Mouse (Mus musculus) stomach, postnatal 0 days (tissue): ENCODE results near the gene Klhl12. TPM values are rescaled to one million over a fixed set of nuclear protein-coding genes. Genes with fewer than 3 reads are reported as not detected.

Experiments used
- ATAC-seq: fragments of 200-750 bp; cut with Nextera tagmentation; 2 replicates; pipeline ENCODE4 v1.8.0; 2017; ENCODE audit not compliant: low FRiP score, low TSS enrichment
- DNase-seq: peaks from one replicate; pipeline ENCODE4 v3.0.0-alpha.2; 2016; ENCODE audit warnings: low spot score
- H3K27ac ChIP-seq: fragments of 300-500 bp; sonication (generic); replicated peaks from 2 replicates; pipeline ENCODE4 v1.5.1; 2014; ENCODE audit warnings: mild to moderate bottlenecking, control low read depth
- H3K27me3 ChIP-seq: fragments of 300-500 bp; sonication (generic); 2 replicates; pipeline ENCODE4 v1.6.1; 2014; ENCODE audit warnings: low read length; ENCODE audit not compliant: control insufficient read depth, insufficient read depth
- H3K36me3 ChIP-seq: fragments of 300-500 bp; sonication (generic); 2 replicates; pipeline ENCODE4 v1.6.1; 2014; ENCODE audit warnings: low read length, mixed read lengths; ENCODE audit not compliant: control insufficient read depth, insufficient read depth
- H3K4me1 ChIP-seq: fragments of 300-500 bp; sonication (generic); replicated peaks from 2 replicates; pipeline ENCODE4 v1.6.1; 2014; ENCODE audit warnings: antibody characterized with exemption; ENCODE audit not compliant: control insufficient read depth, insufficient read depth
- H3K4me2 ChIP-seq: fragments of 300-500 bp; sonication (generic); replicated peaks from 2 replicates; pipeline ENCODE4 v1.6.1; 2014; ENCODE audit warnings: low read depth, mild to moderate bottlenecking, control low read depth, moderate library complexity
- H3K4me3 ChIP-seq: fragments of 300-500 bp; sonication (generic); 2 replicates; pipeline ENCODE4 v1.5.1; 2014; ENCODE audit warnings: low read depth, low read length, control low read depth
- H3K9ac ChIP-seq: fragments of 300-500 bp; sonication (generic); 2 replicates; pipeline ENCODE4 v1.6.1; 2014; ENCODE audit warnings: mild to moderate bottlenecking, low read length, control low read depth, mixed read lengths
- H3K9me3 ChIP-seq: fragments of 300-500 bp; sonication (generic); 2 replicates; pipeline ENCODE4 v1.6.1; 2016; ENCODE audit warnings: low read length; ENCODE audit not compliant: control insufficient read depth
- CTCF ChIP-seq: IDR thresholded peaks from 2 replicates; pipeline ENCODE4 v1.5.1; 2016; ENCODE audit warnings: antibody characterized with exemption, low read depth, mild to moderate bottlenecking, moderate library complexity
- EP300 ChIP-seq: optimal IDR thresholded peaks from 2 replicates; pipeline ENCODE3; 2016; ENCODE audit warnings: antibody characterized with exemption
- WGBS: fragments of 180-500 bp; shearing (Covaris S2); extraction: QIAGEN DNeasy Blood & Tissue Kit; methylation state at CpG from one replicate; pipeline ENCODE4 v1.1.7; 2014; 5-methylcytosine and 5-hydroxymethylcytosine counted together
- polyA plus RNA-seq: library from polyadenylated mRNA; unstranded; fragments of >200 nt; fragmentation: Nextera tagmentation; extraction: Ambion mirVana; gene quantifications from 2 replicates; pipeline ENCODE4 v1.2.1, GENCODE M21; 2015

Klhl12 gene
- 10.0 and 10.6 TPM in 2 replicates for polyA plus RNA-seq

DNA sequence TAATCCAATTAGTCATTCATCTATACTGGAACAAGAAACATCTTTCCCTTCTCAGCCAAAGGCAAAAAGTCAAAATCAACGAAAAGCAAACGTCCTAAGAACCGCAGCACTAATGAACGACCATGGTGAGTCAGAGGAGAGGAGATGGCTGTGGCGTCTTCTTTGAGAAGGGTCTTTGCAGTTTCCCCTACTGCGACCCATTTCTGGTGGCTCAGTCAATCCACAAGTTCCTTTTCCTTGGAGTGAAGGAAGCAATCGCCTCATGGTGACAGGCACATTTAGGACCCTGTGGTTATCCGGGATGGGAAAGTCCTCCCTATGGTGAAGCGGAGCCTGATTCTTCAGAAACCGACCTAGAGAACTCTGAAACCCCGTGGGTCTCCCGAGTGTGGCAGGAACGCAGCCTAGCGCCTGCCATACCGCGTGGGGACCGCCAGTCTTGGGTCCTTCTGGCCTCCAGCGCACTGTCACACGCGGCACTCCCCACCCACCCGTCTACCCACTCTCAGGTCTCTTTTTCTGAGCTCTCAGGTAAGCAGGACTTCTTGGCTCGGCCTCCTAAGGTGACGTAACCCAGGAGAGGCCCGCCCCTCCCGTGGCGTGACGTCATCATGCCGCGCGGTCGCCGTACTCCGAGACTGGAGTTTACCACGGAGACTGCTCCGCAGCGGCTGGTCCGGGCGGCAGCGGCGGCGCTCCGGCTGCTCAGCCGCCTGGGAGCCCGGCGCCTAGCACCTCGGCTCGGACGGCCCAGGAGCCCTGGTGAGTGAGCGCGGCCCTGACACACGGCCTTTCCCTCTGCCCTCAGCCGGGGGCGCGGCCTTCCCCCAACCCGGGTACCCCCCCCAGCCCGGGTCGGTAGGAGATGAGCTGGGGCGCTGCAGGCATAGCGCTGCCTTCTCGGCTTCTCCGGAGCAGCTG lies at the start of gene Klhl12:
Gene Klhl12, plus strand, starts transcription at position 628 of the 921 bp plus-strand sequence.
- peak within 1 kb of the TSS; percentile 96 for H3K4me3 ChIP-seq
- peak; percentile 97 for DNase-seq
- H3K27me3 ChIP-seq: no peaks in the 10 kb centered on the region
- H3K4me1 ChIP-seq: no peaks in the 10 kb centered on the region
- H3K4me2 ChIP-seq: peak within 1 kb of the TSS; percentile 83
- H3K36me3 ChIP-seq: no peaks in the 10 kb centered on the region
- peak within 1 kb of the TSS; percentile 94 for H3K9ac ChIP-seq
- TF ChIP-seq EP300 (no peak), CTCF (peak; percentile 19; the same call in 1 of the 2 replicates)
- no peaks in the 10 kb centered on the region for H3K9me3 ChIP-seq
- peak within 1 kb of the TSS; percentile 86 for H3K27ac ChIP-seq
- WGBS: under 1% methylated on average over 54 of the region's 61 CpGs
- peak; percentile 96 for ATAC-seq

DNA sequence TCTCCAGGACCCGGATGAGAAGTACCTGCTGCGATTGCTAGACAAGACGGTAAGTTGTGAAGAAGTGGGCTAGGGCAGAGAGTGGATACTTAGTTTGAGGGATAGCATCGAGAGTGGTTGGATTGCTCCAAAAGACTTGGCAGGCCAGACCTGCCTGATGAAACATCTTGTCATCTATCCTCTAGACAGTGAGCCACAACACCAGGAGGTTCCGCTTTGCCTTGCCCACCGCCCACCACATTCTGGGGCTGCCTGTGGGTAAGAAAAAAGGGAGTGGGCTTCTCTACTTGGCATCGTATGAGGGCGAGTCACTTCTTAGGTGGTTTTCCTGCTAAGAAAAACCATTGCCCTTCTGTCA lies 48.9 kb upstream of the Klhl12 start:
- Histone ChIP-seq H3K4me3 (peak overlapping the region; percentile 75), H3K27ac (peak overlapping the region; percentile 83), H3K9ac (peak overlapping the region; percentile 75), H3K4me2 (peak overlapping the region; percentile 92), H3K27me3 (no peaks in the 10 kb centered on the region), H3K9me3 (no peaks in the 10 kb centered on the region), H3K36me3 (0 out of 2 replicates have a peak, but pooled peaks cover 12% of the 10 kb centered on the region), H3K4me1 (no peaks in the 10 kb centered on the region)
- ATAC-seq (peak; percentile 55), DNase-seq (no peak)
- TF ChIP-seq EP300: no peak
- WGBS: 22% methylated on average over 8 of the region's 8 CpGs

DNA sequence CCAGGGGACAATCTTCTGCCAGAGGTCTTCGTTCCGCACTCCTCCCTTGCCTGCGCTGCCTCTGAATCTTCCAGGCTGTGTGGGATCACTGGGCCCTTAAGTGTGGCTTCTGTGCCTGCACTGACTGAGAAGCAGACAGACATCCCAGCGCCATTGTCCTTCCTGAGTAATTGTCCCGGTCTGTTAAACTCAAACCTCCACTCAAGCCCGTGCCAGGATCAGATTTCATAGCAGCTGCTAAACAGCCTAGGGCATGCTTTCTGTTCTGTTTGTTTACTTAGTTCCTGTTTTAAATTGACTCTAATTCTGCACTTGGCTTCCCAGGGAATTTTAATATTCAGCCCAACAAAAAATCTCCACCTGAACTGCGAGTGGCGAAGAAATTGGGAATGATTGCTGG lies 47.3 kb upstream of the Klhl12 start:
- Histone ChIP-seq H3K4me3 (no peak overlapping the region), H3K27ac (no peak overlapping the region), H3K4me2 (no peak overlapping the region), H3K9ac (no peak overlapping the region), H3K4me1 (no peaks in the 10 kb centered on the region), H3K27me3 (no peaks in the 10 kb centered on the region), H3K9me3 (no peaks in the 10 kb centered on the region), H3K36me3 (0 out of 2 replicates have a peak, but pooled peaks cover 12% of the 10 kb centered on the region)
- 80% methylated on average over 8 of the region's 8 CpGs for WGBS
- ATAC-seq: no peak
- no peak for DNase-seq
- no peak for TF ChIP-seq EP300
- no peak for TF ChIP-seq CTCF

DNA sequence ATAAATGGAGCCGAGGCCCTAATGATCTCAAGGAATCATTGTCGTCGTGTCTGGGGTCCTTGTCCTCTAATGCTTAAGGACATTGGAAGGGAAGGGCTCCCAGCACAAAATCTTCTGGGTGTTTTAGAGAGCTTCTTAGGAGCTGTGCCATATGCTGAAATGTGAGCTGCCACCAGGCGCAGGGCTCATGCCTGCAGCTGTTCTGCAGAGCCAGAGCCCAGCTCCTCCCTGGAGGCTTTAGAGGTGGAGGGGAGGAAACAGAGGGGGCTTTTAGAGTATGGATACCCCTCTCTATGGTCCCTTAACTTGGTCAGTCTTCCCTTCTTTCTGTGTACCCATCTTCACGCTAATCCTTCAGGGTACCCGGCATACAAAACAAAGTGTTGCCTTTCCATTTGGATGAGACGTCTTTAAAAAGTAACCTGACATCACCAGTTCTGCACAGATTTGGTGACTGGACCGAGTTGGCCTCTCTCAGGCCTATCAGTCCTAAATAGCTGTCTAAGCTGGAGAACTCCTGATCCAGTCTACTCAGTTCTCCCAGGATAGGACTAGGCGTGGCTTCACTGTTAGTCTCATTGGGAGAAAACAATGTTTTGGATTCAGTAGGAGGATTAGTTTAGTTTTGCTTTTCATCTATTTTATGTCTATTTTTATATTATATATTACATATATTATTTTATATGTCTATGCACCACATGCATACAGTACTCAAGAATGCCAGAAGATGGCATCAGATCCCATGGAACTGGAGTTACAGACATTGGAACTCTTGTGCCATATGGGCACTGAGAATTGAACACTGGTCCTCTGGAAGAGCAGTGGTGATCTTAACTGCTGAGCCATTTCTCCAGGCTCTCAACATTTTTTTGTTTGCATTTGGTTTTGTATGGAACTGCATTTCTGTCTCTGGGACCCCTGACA lies 43.4 kb upstream of the Klhl12 start:
- no peak overlapping the region for H3K27ac ChIP-seq
- H3K36me3 ChIP-seq: 0 out of 2 replicates have a peak, but pooled peaks cover 12% of the 10 kb centered on the region
- DNase-seq (no peak), ATAC-seq (no peak)
- no peaks in the 10 kb centered on the region for H3K27me3 ChIP-seq
- H3K4me3 ChIP-seq: no peak overlapping the region
- no peak overlapping the region for H3K9ac ChIP-seq
- H3K4me1 ChIP-seq: peaks cover 5% of the 10 kb centered on the region
- WGBS: 87% methylated on average over 9 of the region's 9 CpGs
- TF ChIP-seq CTCF: peak; percentile 44
- TF ChIP-seq EP300: no peak
- no peak overlapping the region for H3K4me2 ChIP-seq
- no peaks in the 10 kb centered on the region for H3K9me3 ChIP-seq

DNA sequence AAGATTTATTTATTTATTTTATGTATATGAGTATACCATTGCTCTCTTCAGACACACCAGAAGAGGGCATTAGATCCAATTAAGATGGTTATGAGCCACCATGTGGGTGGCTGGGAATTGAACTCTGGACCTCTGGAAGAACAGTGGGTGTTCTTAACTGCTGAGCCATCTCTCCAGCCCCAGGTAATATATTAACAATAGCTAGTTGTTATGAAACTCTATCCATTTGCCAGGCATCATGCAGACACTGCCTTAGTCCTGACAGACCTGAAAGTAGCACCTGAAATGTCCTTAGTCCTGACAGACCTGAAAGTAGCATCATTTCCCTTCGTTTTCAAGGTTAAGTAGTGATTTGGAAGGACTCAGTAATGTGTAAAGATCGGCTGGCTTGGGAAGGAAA lies 41.3 kb upstream of the Klhl12 start:
- ATAC-seq (no peak), DNase-seq (no peak)
- Histone ChIP-seq H3K27me3 (no peaks in the 10 kb centered on the region), H3K9ac (no peak overlapping the region), H3K36me3 (0 out of 2 replicates have a peak, but pooled peaks cover 7% of the 10 kb centered on the region), H3K4me2 (no peak overlapping the region; the same call in 1 of the 2 replicates), H3K27ac (peak overlapping the region; percentile 97), H3K4me1 (peaks cover 8% of the 10 kb centered on the region), H3K4me3 (no peak overlapping the region), H3K9me3 (no peaks in the 10 kb centered on the region)
- 36% methylated on average over 2 of the region's 2 CpGs for WGBS
- TF ChIP-seq CTCF (no peak), EP300 (no peak)
